Mouse (Mus musculus) embryonic facial prominence, embryonic 14.5 days (tissue): ENCODE results near the gene Bcl7a. TPM values are rescaled to one million over a fixed set of nuclear protein-coding genes. Genes with fewer than 3 reads are reported as not detected.

Source experiments
- ATAC-seq: fragments of 200-750 bp; cut with Nextera tagmentation; 2 replicates; pipeline ENCODE4 v1.8.0; 2017; ENCODE audit warnings: low read depth, moderate number of reproducible peaks, moderate TSS enrichment
- DNase-seq: peaks from one replicate; pipeline ENCODE4 v3.0.0-alpha.2; 2015; ENCODE audit warnings: low spot score
- H3K27ac ChIP-seq: fragments of 300-500 bp; sonication (generic); replicated peaks from 2 replicates; pipeline ENCODE4 v1.5.1; 2014; ENCODE audit warnings: low read depth, mild to moderate bottlenecking, low read length, moderate library complexity
- H3K27me3 ChIP-seq: fragments of 300-500 bp; sonication (generic); replicated peaks from 2 replicates; pipeline ENCODE4 v1.6.1; 2014; ENCODE audit warnings: low read length; ENCODE audit not compliant: control insufficient read depth, insufficient read depth
- H3K36me3 ChIP-seq: fragments of 300-500 bp; sonication (generic); 2 replicates; pipeline ENCODE4 v1.6.1; 2014; ENCODE audit warnings: low read length, mixed read lengths; ENCODE audit not compliant: control insufficient read depth, insufficient read depth
- H3K4me1 ChIP-seq: fragments of 300-500 bp; sonication (generic); 2 replicates; pipeline ENCODE4 v1.6.1; 2014; ENCODE audit warnings: antibody characterized with exemption, low read length; ENCODE audit not compliant: control insufficient read depth, insufficient read depth
- H3K4me2 ChIP-seq: fragments of 300-500 bp; sonication (generic); 2 replicates; pipeline ENCODE4 v1.6.1; 2014; ENCODE audit warnings: low read depth, mild to moderate bottlenecking, low read length, moderate library complexity, mixed read lengths
- H3K4me3 ChIP-seq: fragments of 300-500 bp; sonication (generic); 2 replicates; pipeline ENCODE4 v1.5.1; 2014; ENCODE audit warnings: low read depth, mild to moderate bottlenecking, low read length
- H3K9ac ChIP-seq: fragments of 300-500 bp; sonication (generic); 2 replicates; pipeline ENCODE4 v1.6.1; 2014; ENCODE audit warnings: low read depth, mild to moderate bottlenecking, low read length, moderate library complexity, mixed read lengths
- H3K9me3 ChIP-seq: fragments of 300-500 bp; sonication (generic); 2 replicates; pipeline ENCODE4 v1.6.1; 2016; ENCODE audit warnings: low read length; ENCODE audit not compliant: control insufficient read depth
- WGBS: fragments of 180-500 bp; shearing (Covaris S2); extraction: QIAGEN DNeasy Blood & Tissue Kit; methylation state at CpG from one replicate; pipeline ENCODE4 v1.1.7; 2014; 5-methylcytosine and 5-hydroxymethylcytosine counted together
- polyA plus RNA-seq: library from polyadenylated mRNA; unstranded; fragments of >200 nt; fragmentation: Nextera tagmentation; extraction: Ambion mirVana; gene quantifications from 2 replicates; pipeline ENCODE4 v1.2.1, GENCODE M21; 2014

Gene Bcl7a
- polyA plus RNA-seq, 1 experiment from 2014 or later, result 19.1 TPM

- Histone ChIP-seq H3K9me3 (no peaks in the 10 kb centered on the region), H3K9ac (no peak overlapping the region), H3K4me1 (no peaks in the 10 kb centered on the region), H3K4me3 (no peak overlapping the region), H3K27ac (no peak overlapping the region), H3K36me3 (peaks cover 89% of the 10 kb centered on the region), H3K27me3 (no peaks in the 10 kb centered on the region), H3K4me2 (no peak overlapping the region)
- DNase-seq, result no peak
- 91% methylated on average over 6 of the region's 6 CpGs for WGBS
- ATAC-seq, result no peak
Measured at GRCm38 (mm10) chr5:123359431-123359830, 15.8 kb downstream of the Bcl7a start.

- H3K4me3 ChIP-seq, result no peak overlapping the region
- no peaks in the 10 kb centered on the region for H3K27me3 ChIP-seq
- ATAC-seq, result no peak
- H3K4me1 ChIP-seq, result no peaks in the 10 kb centered on the region
- H3K36me3 ChIP-seq, result peaks cover 90% of the 10 kb centered on the region
- no peak overlapping the region for H3K27ac ChIP-seq
- no peak overlapping the region for H3K9ac ChIP-seq
- no peak overlapping the region for H3K4me2 ChIP-seq
- no peak for DNase-seq
- WGBS, result 79% methylated on average over 4 of the region's 4 CpGs
- H3K9me3 ChIP-seq, result no peaks in the 10 kb centered on the region
Measured at GRCm38 (mm10) chr5:123362911-123363310, 19.3 kb downstream of the Bcl7a start.

- DNase-seq (peak; percentile 78), ATAC-seq (peak; percentile 86)
- Histone ChIP-seq H3K27me3 (no peaks in the 10 kb centered on the region), H3K9ac (no peak overlapping the region), H3K36me3 (peaks cover 91% of the 10 kb centered on the region), H3K9me3 (no peaks in the 10 kb centered on the region), H3K27ac (no peak overlapping the region), H3K4me2 (no peak overlapping the region), H3K4me1 (no peaks in the 10 kb centered on the region), H3K4me3 (no peak overlapping the region)
- 72% methylated on average over 10 of the region's 11 CpGs for WGBS
Measured at GRCm38 (mm10) chr5:123364302-123364971, 20.8 kb downstream of the Bcl7a start.

GRCm38 (mm10) chr5:123368869-123369488, 25.3 kb downstream of the Bcl7a start:
- Histone ChIP-seq H3K27me3 (no peaks in the 10 kb centered on the region), H3K4me2 (no peak overlapping the region), H3K9me3 (no peaks in the 10 kb centered on the region), H3K36me3 (peaks cover 92% of the 10 kb centered on the region), H3K27ac (no peak overlapping the region), H3K4me1 (no peaks in the 10 kb centered on the region), H3K9ac (no peak overlapping the region), H3K4me3 (no peak overlapping the region)
- DNase-seq (peak; percentile 66), ATAC-seq (no peak)
- WGBS, result 77% methylated on average over 13 of the region's 13 CpGs

GRCm38 (mm10) chr5:123370049-123370448, 26.4 kb downstream of the Bcl7a start:
- H3K27me3 ChIP-seq, result no peaks in the 10 kb centered on the region
- H3K36me3 ChIP-seq, result peaks cover 89% of the 10 kb centered on the region
- no peaks in the 10 kb centered on the region for H3K4me1 ChIP-seq
- ATAC-seq, result no peak
- DNase-seq, result no peak
- no peak overlapping the region for H3K4me3 ChIP-seq
- no peaks in the 10 kb centered on the region for H3K9me3 ChIP-seq
- WGBS, result 88% methylated on average over 5 of the region's 5 CpGs
- no peak overlapping the region for H3K27ac ChIP-seq
- H3K9ac ChIP-seq, result no peak overlapping the region
- H3K4me2 ChIP-seq, result no peak overlapping the region

- H3K9me3 ChIP-seq, result no peaks in the 10 kb centered on the region
- H3K27me3 ChIP-seq, result no peaks in the 10 kb centered on the region
- ATAC-seq (no peak), DNase-seq (no peak)
- no peak overlapping the region for H3K9ac ChIP-seq
- no peak overlapping the region for H3K4me2 ChIP-seq
- H3K4me3 ChIP-seq, result no peak overlapping the region
- H3K36me3 ChIP-seq, result peaks cover 46% of the 10 kb centered on the region
- no peak overlapping the region for H3K27ac ChIP-seq
- no peaks in the 10 kb centered on the region for H3K4me1 ChIP-seq
- 89% methylated on average over 10 of the region's 10 CpGs for WGBS
Measured at GRCm38 (mm10) chr5:123375262-123375661, 31.6 kb downstream of the Bcl7a start.

- H3K4me2 ChIP-seq, result no peak overlapping the region
- 92% methylated on average over 6 of the region's 6 CpGs for WGBS
- H3K27ac ChIP-seq, result no peak overlapping the region
Measured at GRCm38 (mm10) chr5:123375793-123376452, 32.3 kb downstream of the Bcl7a start.

GRCm38 (mm10) chr5:123376569-123376968, 32.9 kb downstream of the Bcl7a start:
- WGBS, result 26% methylated on average over 10 of the region's 10 CpGs
- Histone ChIP-seq H3K36me3 (peaks cover 33% of the 10 kb centered on the region), H3K9me3 (no peaks in the 10 kb centered on the region), H3K27ac (no peak overlapping the region), H3K4me2 (no peak overlapping the region), H3K27me3 (no peaks in the 10 kb centered on the region), H3K9ac (no peak overlapping the region), H3K4me3 (no peak overlapping the region), H3K4me1 (no peaks in the 10 kb centered on the region)
- DNase-seq (peak; percentile 90), ATAC-seq (peak; percentile 45; the same call in 1 of the 2 replicates)

More at GRCm38 (mm10) chr5:123375793-123376452, 32.3 kb downstream of the Bcl7a start:
- H3K4me1 ChIP-seq, result no peaks in the 10 kb centered on the region
- H3K9me3 ChIP-seq, result no peaks in the 10 kb centered on the region
- no peak overlapping the region for H3K4me3 ChIP-seq
- no peak for ATAC-seq
- DNase-seq, result no peak
- no peaks in the 10 kb centered on the region for H3K27me3 ChIP-seq
- peaks cover 40% of the 10 kb centered on the region for H3K36me3 ChIP-seq
- no peak overlapping the region for H3K9ac ChIP-seq
